8 mouse cellular contexts compared by ENCODE assay signal in genomic region chr7:73595860-73596259, GRCm38 (mm10). TPM values are rescaled to one million over a fixed set of nuclear protein-coding genes. Genes with fewer than 3 reads are reported as not detected.
DNase-seq lines count a peak whose midpoint lies in the region; ATAC-seq and TF ChIP-seq lines count a peak whose summit lies in the region.

No protein-coding gene starts in this region.

- H3K4me1 ChIP-seq in heart, adult 2 months (ENCODE audit: control insufficient read depth, insufficient read depth, low read length) = peaks cover 12% of the 10 kb centered on the region
- H3K4me1 ChIP-seq in limb, embryonic 15.5 days = peaks cover 36% of the 10 kb centered on the region

- WGBS in heart, adult 2 months = 6% methylated on average over 9 of the region's 9 CpGs
- WGBS in limb, embryonic 15.5 days = 18% methylated on average over 9 of the region's 9 CpGs

- ATAC-seq in limb, embryonic 15.5 days (ENCODE audit: insufficient number of reproducible peaks, low FRiP score, low TSS enrichment, low read depth) = no peak

- TF ChIP-seq CTCF in heart, adult 2 months (IDR thresholded peaks at IDR 0.05) = no peak

- H3K36me3 ChIP-seq in heart, adult 2 months (ENCODE audit: control insufficient read depth, insufficient read depth, low read length) = peaks cover 15% of the 10 kb centered on the region
- H3K36me3 ChIP-seq in limb, embryonic 15.5 days = no peaks in the 10 kb centered on the region

- H3K27ac ChIP-seq in heart, adult 2 months = peak overlapping the region; percentile 98
- peak overlapping the region; percentile 94 for H3K27ac ChIP-seq in limb, embryonic 15.5 days

- TF ChIP-seq POLR2A in heart, adult 2 months (IDR thresholded peaks at IDR 0.05; ENCODE audit: insufficient read depth, low read depth, low read length) = 0 out of 2 replicates have a peak, but pooled peaks have one; percentile 22

- peak; percentile 52 for DNase-seq in left cerebral cortex, postnatal 4 days
- DNase-seq in left cerebral cortex, adult 11 months (ENCODE audit: low spot score) = no peak
- DNase-seq in cerebellum, adult 9-11 months = peak; percentile 82
- DNase-seq in heart, adult 2 months = peak; percentile 60
- peak; percentile 81 for DNase-seq in skeletal muscle tissue, adult 2 months (ENCODE audit: low read depth, low spot score)
- no peak for DNase-seq in layer of hippocampus, adult 18-20 months (ENCODE audit: low spot score in 2 of 2)
- DNase-seq in kidney, postnatal 25 days = no peak

- H3K79me2 ChIP-seq in heart, adult 2 months (replicated peaks; ENCODE audit: control insufficient read depth, insufficient read depth, low read length) = no peaks in the 10 kb centered on the region

- H3K27me3 ChIP-seq in heart, adult 2 months (ENCODE audit: control insufficient read depth, insufficient read depth, low read length) = no peaks in the 10 kb centered on the region
- H3K27me3 ChIP-seq in limb, embryonic 15.5 days = no peaks in the 10 kb centered on the region

- no peaks in the 10 kb centered on the region for H3K9me3 ChIP-seq in limb, embryonic 15.5 days

- peak overlapping the region; percentile 54 for H3K4me3 ChIP-seq in heart, adult 2 months
- H3K4me3 ChIP-seq in limb, embryonic 15.5 days = peak overlapping the region; percentile 33; the same call in 1 of the 2 replicates

- H3K9ac ChIP-seq in heart, adult 2 months (ENCODE audit: low read depth, low read length) = peak overlapping the region; percentile 15
- H3K9ac ChIP-seq in limb, embryonic 15.5 days = no peak overlapping the region

- intact Hi-C loops in left cerebral cortex, postnatal 4 days (cut with DNase I) = no loop called here
- intact Hi-C loops in heart, adult 2 months (cut with DNase I) = loop anchor here (1.0 to 2.0 kb wide), 2 partner anchors 22 to 37 kb away; no protein-coding TSS in a partner anchor

- peak; percentile 61; the same call in 1 of the 2 replicates for TF ChIP-seq EP300 in heart, adult 2 months (IDR thresholded peaks at IDR 0.05; ENCODE audit: insufficient read depth, low read depth, low read length)

- H3K4me2 ChIP-seq in limb, embryonic 15.5 days = peak overlapping the region; percentile 52

RNA-seq across cellular contexts. Expression of gene Chd2, which starts 54.2 kb away (rescaled TPM):
- total RNA-seq in left cerebral cortex, postnatal 4 days (2021) = 10 to 100 TPM; 52.5 to 57.9 TPM
- 10 to 100 TPM; 38.1 to 43.3 TPM for total RNA-seq in heart, adult 2 months (2021)
- 32.9 and 38.0 TPM in 2 replicates for polyA plus RNA-seq in heart, adult 2 months (2012; rRNA removed)
- polyA plus RNA-seq in limb, embryonic 15.5 days (2015; fragmentation: Nextera tagmentation; extraction: Ambion mirVana) = 48.6 and 51.7 TPM in 2 replicates
- 10 to 100 TPM; 50.7 to 55.7 TPM for total RNA-seq in layer of hippocampus, adult 18-20 months (2021)

Comparison
In these comparisons a context has a peak if more than half of its experiments do, and no peak if none do; other contexts are left out.
1. DNase-seq: peak in left cerebral cortex, postnatal 4 days (single experiment), cerebellum, adult 9-11 months (single experiment), heart, adult 2 months (2 of 2) and skeletal muscle tissue, adult 2 months (single experiment); none in left cerebral cortex, adult 11 months (single experiment), layer of hippocampus, adult 18-20 months (0 of 2) and kidney, postnatal 25 days (0 of 2).